Comparison of ENCODE assay signal across 8 mouse cellular contexts in the genomic region with DNA sequence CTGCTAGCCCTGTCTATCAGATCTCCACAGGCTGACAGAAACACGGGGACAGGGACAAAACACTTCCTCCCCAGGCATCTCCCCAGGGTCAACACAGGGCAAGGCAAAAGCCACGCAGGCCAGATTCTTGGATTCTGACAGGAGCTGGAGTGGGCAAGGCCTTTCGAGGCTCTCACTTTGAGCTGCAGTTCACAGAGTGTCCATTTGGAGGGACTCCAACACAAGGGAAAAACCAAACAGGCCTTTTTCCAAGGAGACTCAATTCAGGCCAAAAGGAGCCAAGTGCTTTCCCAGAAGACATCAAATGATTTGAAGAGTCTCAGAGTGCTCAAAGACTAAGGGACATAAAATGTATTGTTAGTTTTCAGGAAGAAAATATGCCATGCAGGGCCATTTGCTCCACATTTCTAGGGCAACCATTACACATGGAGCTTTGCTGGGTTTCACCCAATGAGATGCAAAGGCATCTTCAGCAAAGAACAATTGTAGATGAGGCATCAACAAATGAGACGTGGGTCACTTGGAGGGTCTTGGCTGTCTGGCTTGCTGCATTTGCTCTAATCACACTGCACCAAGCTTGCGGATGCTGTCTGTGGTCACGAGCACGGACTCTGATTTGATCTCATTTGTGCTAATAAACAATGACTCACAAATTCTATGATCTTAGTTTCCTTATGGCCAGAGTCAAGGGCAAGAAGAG.
A peak's percentile ranks its signal among the peaks of the same experiment; 100 is the strongest.
DNase-seq lines count a peak whose midpoint lies in the region; ATAC-seq and TF ChIP-seq lines count a peak whose summit lies in the region.

No protein-coding gene starts in this region.

- H3K4me3 ChIP-seq in forebrain, embryonic 14.5 days (ENCODE audit: low read depth, low read length) = no peak overlapping the region
- no peak overlapping the region for H3K4me3 ChIP-seq in forebrain, embryonic 15.5 days
- H3K4me3 ChIP-seq in cortical plate, adult 2 months (ENCODE audit: insufficient read depth, low read length) = no peak overlapping the region
- no peak overlapping the region for H3K4me3 ChIP-seq in left cerebral cortex, adult 2 months
- no peak overlapping the region for H3K4me3 ChIP-seq in olfactory bulb, adult 2 months (ENCODE audit: insufficient read depth, low read depth, low read length)

- H3K36me3 ChIP-seq in forebrain, embryonic 14.5 days (ENCODE audit: control insufficient read depth, insufficient read depth, low read length) = no peaks in the 10 kb centered on the region
- H3K36me3 ChIP-seq in forebrain, embryonic 15.5 days = no peaks in the 10 kb centered on the region

- no peak for TF ChIP-seq POLR2A in cortical plate, adult 2 months (IDR thresholded peaks at IDR 0.05; ENCODE audit: extremely low read depth, insufficient read depth, low read length)
- TF ChIP-seq POLR2A in olfactory bulb, adult 2 months (IDR thresholded peaks at IDR 0.05; ENCODE audit: insufficient read depth, low read depth, low read length) = no peak

- no peak overlapping the region for H3K4me2 ChIP-seq in forebrain, embryonic 14.5 days (ENCODE audit: low read length)
- H3K4me2 ChIP-seq in forebrain, embryonic 15.5 days (replicated peaks) = no peak overlapping the region

- H3K27me3 ChIP-seq in forebrain, embryonic 14.5 days (replicated peaks; ENCODE audit: control insufficient read depth, insufficient read depth, low read length) = no peaks in the 10 kb centered on the region
- H3K27me3 ChIP-seq in forebrain, embryonic 15.5 days = no peaks in the 10 kb centered on the region
- no peaks in the 10 kb centered on the region for H3K27me3 ChIP-seq in Patski

- peaks cover 3% of the 10 kb centered on the region; the same call in 1 of the 2 replicates for H3K4me1 ChIP-seq in forebrain, embryonic 14.5 days (ENCODE audit: control insufficient read depth, insufficient read depth, low read length)
- 0 out of 2 replicates have a peak, but pooled peaks cover 12% of the 10 kb centered on the region for H3K4me1 ChIP-seq in forebrain, embryonic 15.5 days
- H3K4me1 ChIP-seq in cortical plate, adult 2 months (ENCODE audit: control insufficient read depth, insufficient read depth, low read length) = 0 out of 2 replicates have a peak, but pooled peaks cover 7% of the 10 kb centered on the region
- H3K4me1 ChIP-seq in olfactory bulb, adult 2 months (ENCODE audit: control insufficient read depth, insufficient read depth, low read length) = peaks cover 19% of the 10 kb centered on the region

- peak; percentile 73 for DNase-seq in forebrain, embryonic 14.5 days (ENCODE audit: low spot score)
- no peak for DNase-seq in Patski (ENCODE audit: low read depth, low spot score)
- DNase-seq in heart, postnatal 4 days = peak; percentile 66
- peak; percentile 41 to 42 for DNase-seq in left cerebral cortex, adult 2 months (ENCODE audit: extremely low spot score in 1 of 2, low spot score in 2 of 2)

- 0 out of 2 replicates have a peak, but pooled peaks have one; percentile 26 for ATAC-seq in forebrain, embryonic 14.5 days
- ATAC-seq in forebrain, embryonic 15.5 days (replicated peaks) = no peak
- no peak for ATAC-seq in Patski
- no peak for ATAC-seq in megakaryocyte, adult 5-6 weeks (ENCODE audit: poor library complexity, severe bottlenecking)

- POLR2A ChIA-PET in Patski (lab: Charles Lee) = no interaction called here

- H3K27ac ChIP-seq in forebrain, embryonic 14.5 days (ENCODE audit: low read depth, low read length) = no peak overlapping the region
- no peak overlapping the region for H3K27ac ChIP-seq in forebrain, embryonic 15.5 days (replicated peaks)
- no peak overlapping the region; the same call in 1 of the 2 replicates for H3K27ac ChIP-seq in cortical plate, adult 2 months (ENCODE audit: insufficient read depth, low read length)
- peak overlapping the region; percentile 29; the same call in 1 of the 2 replicates for H3K27ac ChIP-seq in left cerebral cortex, adult 2 months
- peak overlapping the region; percentile 62 for H3K27ac ChIP-seq in olfactory bulb, adult 2 months (ENCODE audit: insufficient read depth, low read depth, low read length)

- CTCF ChIA-PET in Patski (lab: Charles Lee) = interaction anchor here (1.2 to 1.6 kb wide), 3 partner anchors 15 to 352 kb away, joined by 3 read pairs; no protein-coding TSS in a partner anchor

- no peak overlapping the region for H3K9ac ChIP-seq in forebrain, embryonic 14.5 days (ENCODE audit: low read length)
- H3K9ac ChIP-seq in forebrain, embryonic 15.5 days (replicated peaks) = no peak overlapping the region

- H3K9me3 ChIP-seq in forebrain, embryonic 14.5 days (replicated peaks; ENCODE audit: control insufficient read depth, low read length) = no peaks in the 10 kb centered on the region
- no peaks in the 10 kb centered on the region for H3K9me3 ChIP-seq in forebrain, embryonic 15.5 days

- 55% methylated on average over 7 of the region's 7 CpGs for WGBS in forebrain, embryonic 14.5 days
- WGBS in forebrain, embryonic 15.5 days = 51% methylated on average over 7 of the region's 7 CpGs
- WGBS in olfactory bulb, adult 2 months = 42% methylated on average over 7 of the region's 7 CpGs

- peak; percentile 77 for TF ChIP-seq CTCF in Patski (IDR thresholded peaks at IDR 0.05)
- peak; percentile 74 for TF ChIP-seq CTCF in cortical plate, adult 2 months (IDR thresholded peaks at IDR 0.05; ENCODE audit: extremely low read depth, insufficient read depth, low read length)
- TF ChIP-seq CTCF in left cerebral cortex, adult 2 months (IDR thresholded peaks at IDR 0.05) = peak; percentile 74
- no peak for TF ChIP-seq CTCF in olfactory bulb, adult 2 months (IDR thresholded peaks at IDR 0.05; ENCODE audit: insufficient read depth, low read depth, low read length)

- in situ Hi-C loops in Patski (cut with MboI; ENCODE audit: low pct_unique_long_range_greater_than_20kb) = loop anchor here (5.0 kb wide), 1 partner anchor 346 kb away; no protein-coding TSS in a partner anchor

- intact Hi-C loops in left cerebral cortex, adult 2 months (cut with DNase I) = loop anchor here (1.0 to 5.0 kb wide), 2 partner anchors 352 to 391 kb away; no protein-coding TSS in a partner anchor

Comparison
In these comparisons a context has a peak if more than half of its experiments do, and no peak if none do; other contexts are left out.
1. H3K27ac ChIP-seq: peak in left cerebral cortex, adult 2 months (single experiment) and olfactory bulb, adult 2 months (single experiment); none in forebrain, embryonic 14.5 days (single experiment), forebrain, embryonic 15.5 days (single experiment) and cortical plate, adult 2 months (single experiment).